Mouse (Mus musculus): ENCODE measurements around the gene Ablim2. TPM values are rescaled to one million over a fixed set of nuclear protein-coding genes. Genes with fewer than 3 reads are reported as not detected.
A peak's percentile ranks its signal among the peaks of the same experiment; 100 is the strongest.

Gene Ablim2
- total and polyA plus RNA-seq, 2 experiments from 2014 or later: 30.0 to 44.6 TPM

- DNase-seq (ENCODE audit: low spot score) (peak; percentile 54), ATAC-seq (peak; percentile 60)
- TF ChIP-seq CTCF (IDR thresholded peaks at IDR 0.05; ENCODE audit: low read depth): no peak
- Histone ChIP-seq H3K27me3 (ENCODE audit: insufficient read depth, low read length) (no peaks in the 10 kb centered on the region), H3K27ac (peak overlapping the region; percentile 56), H3K36me3 (ENCODE audit: insufficient read depth, low read length) (no peaks in the 10 kb centered on the region), H3K4me1 (ENCODE audit: insufficient read depth, low read length) (peaks cover 15% of the 10 kb centered on the region; the same call in 1 of the 2 replicates), H3K9ac (replicated peaks; ENCODE audit: low read length) (no peak overlapping the region), H3K4me2 (ENCODE audit: low read depth, low read length) (no peak overlapping the region), H3K9me3 (ENCODE audit: low read length) (no peaks in the 10 kb centered on the region), H3K4me3 (ENCODE audit: low read length) (no peak overlapping the region)
- WGBS: 55% methylated on average over 3 of the region's 3 CpGs
These were observed 72.4 kb downstream of the Ablim2 start for GRCm38 (mm10) chr5:35830101-35830500.

GRCm38 (mm10) chr5:35833881-35834280 is 76.2 kb downstream of the Ablim2 start:
- 76% methylated on average over 4 of the region's 4 CpGs for WGBS
- no peak for DNase-seq (ENCODE audit: low spot score)
- Histone ChIP-seq H3K9ac (replicated peaks; ENCODE audit: low read length) (no peak overlapping the region), H3K4me1 (ENCODE audit: insufficient read depth, low read length) (peaks cover 6% of the 10 kb centered on the region; the same call in 1 of the 2 replicates), H3K27ac (no peak overlapping the region), H3K4me2 (ENCODE audit: low read depth, low read length) (no peak overlapping the region), H3K36me3 (ENCODE audit: insufficient read depth, low read length) (no peaks in the 10 kb centered on the region; the same call in 1 of the 2 replicates), H3K9me3 (ENCODE audit: low read length) (no peaks in the 10 kb centered on the region), H3K4me3 (ENCODE audit: low read length) (no peak overlapping the region), H3K27me3 (ENCODE audit: insufficient read depth, low read length) (no peaks in the 10 kb centered on the region)
- TF ChIP-seq CTCF (IDR thresholded peaks at IDR 0.05; ENCODE audit: low read depth): no peak
- no peak for ATAC-seq

- 93% methylated on average over 15 of the region's 15 CpGs for WGBS
- DNase-seq (ENCODE audit: low spot score) (no peak), ATAC-seq (no peak)
- no peak overlapping the region for H3K4me3 ChIP-seq (ENCODE audit: low read length)
- no peak overlapping the region for H3K27ac ChIP-seq
- H3K4me1 ChIP-seq (ENCODE audit: insufficient read depth, low read length): no peaks in the 10 kb centered on the region
- no peak overlapping the region for H3K4me2 ChIP-seq (ENCODE audit: low read depth, low read length)
- H3K9me3 ChIP-seq (ENCODE audit: low read length): no peaks in the 10 kb centered on the region
- no peaks in the 10 kb centered on the region for H3K27me3 ChIP-seq (ENCODE audit: insufficient read depth, low read length)
- TF ChIP-seq CTCF (IDR thresholded peaks at IDR 0.05; ENCODE audit: low read depth): no peak
- no peaks in the 10 kb centered on the region; the same call in 1 of the 2 replicates for H3K36me3 ChIP-seq (ENCODE audit: insufficient read depth, low read length)
- H3K9ac ChIP-seq (replicated peaks; ENCODE audit: low read length): no peak overlapping the region
These were observed 79.3 kb downstream of the Ablim2 start for GRCm38 (mm10) chr5:35836992-35837391.

- no peaks in the 10 kb centered on the region for H3K27me3 ChIP-seq (ENCODE audit: insufficient read depth, low read length)
- H3K9me3 ChIP-seq (ENCODE audit: low read length): no peaks in the 10 kb centered on the region
- H3K36me3 ChIP-seq (ENCODE audit: insufficient read depth, low read length): no peaks in the 10 kb centered on the region; the same call in 1 of the 2 replicates
- DNase-seq (ENCODE audit: low spot score): no peak
- ATAC-seq: no peak
- H3K9ac ChIP-seq (replicated peaks; ENCODE audit: low read length): no peak overlapping the region
- no peaks in the 10 kb centered on the region for H3K4me1 ChIP-seq (ENCODE audit: insufficient read depth, low read length)
- WGBS: 63% methylated on average over 2 of the region's 2 CpGs
- no peak overlapping the region for H3K27ac ChIP-seq
- H3K4me2 ChIP-seq (ENCODE audit: low read depth, low read length): no peak overlapping the region
- no peak for TF ChIP-seq CTCF (IDR thresholded peaks at IDR 0.05; ENCODE audit: low read depth)
- no peak overlapping the region for H3K4me3 ChIP-seq (ENCODE audit: low read length)
These were observed 81.6 kb downstream of the Ablim2 start for GRCm38 (mm10) chr5:35839262-35839661.

- Histone ChIP-seq H3K27me3 (ENCODE audit: insufficient read depth, low read length) (no peaks in the 10 kb centered on the region), H3K4me1 (ENCODE audit: insufficient read depth, low read length) (no peaks in the 10 kb centered on the region), H3K36me3 (ENCODE audit: insufficient read depth, low read length) (no peaks in the 10 kb centered on the region), H3K9me3 (ENCODE audit: low read length) (no peaks in the 10 kb centered on the region), H3K4me2 (ENCODE audit: low read depth, low read length) (no peak overlapping the region), H3K27ac (no peak overlapping the region), H3K4me3 (ENCODE audit: low read length) (no peak overlapping the region), H3K9ac (replicated peaks; ENCODE audit: low read length) (no peak overlapping the region)
- ATAC-seq (no peak), DNase-seq (ENCODE audit: low spot score) (no peak)
- TF ChIP-seq CTCF (IDR thresholded peaks at IDR 0.05; ENCODE audit: low read depth): no peak
- 55% methylated on average over 5 of the region's 5 CpGs for WGBS
These were observed 93.8 kb downstream of the Ablim2 start for GRCm38 (mm10) chr5:35851485-35851884.

- no peak for TF ChIP-seq CTCF (IDR thresholded peaks at IDR 0.05; ENCODE audit: low read depth)
- no peak for ATAC-seq
- no peaks in the 10 kb centered on the region for H3K9me3 ChIP-seq (ENCODE audit: low read length)
- H3K27ac ChIP-seq: no peak overlapping the region
- no peaks in the 10 kb centered on the region for H3K27me3 ChIP-seq (ENCODE audit: insufficient read depth, low read length)
- no peaks in the 10 kb centered on the region for H3K36me3 ChIP-seq (ENCODE audit: insufficient read depth, low read length)
- WGBS: 65% methylated on average over 4 of the region's 4 CpGs
- no peak overlapping the region for H3K4me2 ChIP-seq (ENCODE audit: low read depth, low read length)
- H3K4me1 ChIP-seq (ENCODE audit: insufficient read depth, low read length): no peaks in the 10 kb centered on the region
- DNase-seq (ENCODE audit: low spot score): peak; percentile 28
- no peak overlapping the region for H3K4me3 ChIP-seq (ENCODE audit: low read length)
- H3K9ac ChIP-seq (replicated peaks; ENCODE audit: low read length): no peak overlapping the region
These were observed 95.8 kb downstream of the Ablim2 start for GRCm38 (mm10) chr5:35853463-35853862.

- DNase-seq (ENCODE audit: low spot score) (peak; percentile 45), ATAC-seq (peak; percentile 78)
- H3K27ac ChIP-seq: peak overlapping the region; percentile 41; the same call in 1 of the 2 replicates
- no peak for TF ChIP-seq CTCF (IDR thresholded peaks at IDR 0.05; ENCODE audit: low read depth)
- H3K36me3 ChIP-seq (ENCODE audit: insufficient read depth, low read length): no peaks in the 10 kb centered on the region
- no peaks in the 10 kb centered on the region for H3K27me3 ChIP-seq (ENCODE audit: insufficient read depth, low read length)
- H3K9me3 ChIP-seq (ENCODE audit: low read length): no peaks in the 10 kb centered on the region
- no peaks in the 10 kb centered on the region for H3K4me1 ChIP-seq (ENCODE audit: insufficient read depth, low read length)
- 17% methylated on average over 3 of the region's 3 CpGs for WGBS
- H3K4me3 ChIP-seq (ENCODE audit: low read length): no peak overlapping the region
- H3K9ac ChIP-seq (replicated peaks; ENCODE audit: low read length): no peak overlapping the region
- H3K4me2 ChIP-seq (ENCODE audit: low read depth, low read length): no peak overlapping the region
These were observed 98.6 kb downstream of the Ablim2 start for GRCm38 (mm10) chr5:35856245-35856644.

All from hindbrain, postnatal 0 days (tissue).